Mouse (Mus musculus) cerebellum, adult 2 months (tissue): ENCODE measurements at regions not wholly inside any gene's neighbourhood (a gene's known extent, or its start where the extent isn't known, plus 50 kb on each side); places are given as distances from the start of the nearest gene placed in this dataset.

Experiments used
- DNase-seq, 2 experiments: peaks; one replicate each; pipeline ENCODE4 v3.0.0; 2021
- H3K27ac ChIP-seq: fragments of 200-500 bp; 2 replicates; pipeline ENCODE4 v1.5.1; 2012; ENCODE audit warnings: low read length, control low read depth, inconsistent platforms; ENCODE audit not compliant: insufficient read depth
- H3K27me3 ChIP-seq: fragments of 200-500 bp; 2 replicates; pipeline ENCODE4 v1.6.1; 2012; ENCODE audit warnings: inconsistent platforms, mild to moderate bottlenecking, low read length, moderate library complexity; ENCODE audit not compliant: control insufficient read depth, insufficient read depth
- H3K4me1 ChIP-seq: fragments of 200-500 bp; 2 replicates; pipeline ENCODE4 v1.6.1; 2011; ENCODE audit warnings: low read length; ENCODE audit not compliant: control insufficient read depth, insufficient read depth
- H3K4me3 ChIP-seq: fragments of 200-500 bp; replicated peaks from 2 replicates; pipeline ENCODE3; 2011; ENCODE audit warnings: mild to moderate bottlenecking, low read depth, low read length, control low read depth; ENCODE audit not compliant: insufficient read depth
- CTCF ChIP-seq: fragments of 200-500 bp; IDR thresholded peaks from 2 replicates; pipeline ENCODE4 v1.5.1; 2011; ENCODE audit warnings: low read depth, mild to moderate bottlenecking, control low read depth, low read length, moderate library complexity, borderline replicate concordance; ENCODE audit not compliant: insufficient read depth
- POLR2A ChIP-seq: fragments of 200-500 bp; IDR thresholded peaks from 2 replicates; pipeline ENCODE4 v1.6.1; 2011; ENCODE audit warnings: low read length, control low read depth, borderline replicate concordance; ENCODE audit not compliant: insufficient read depth
- WGBS: fragments of 180-500 bp; shearing (Covaris S2); methylation state at CpG from one replicate; pipeline ENCODE4 v1.1.7; 2018; 5-methylcytosine and 5-hydroxymethylcytosine counted together

DNA sequence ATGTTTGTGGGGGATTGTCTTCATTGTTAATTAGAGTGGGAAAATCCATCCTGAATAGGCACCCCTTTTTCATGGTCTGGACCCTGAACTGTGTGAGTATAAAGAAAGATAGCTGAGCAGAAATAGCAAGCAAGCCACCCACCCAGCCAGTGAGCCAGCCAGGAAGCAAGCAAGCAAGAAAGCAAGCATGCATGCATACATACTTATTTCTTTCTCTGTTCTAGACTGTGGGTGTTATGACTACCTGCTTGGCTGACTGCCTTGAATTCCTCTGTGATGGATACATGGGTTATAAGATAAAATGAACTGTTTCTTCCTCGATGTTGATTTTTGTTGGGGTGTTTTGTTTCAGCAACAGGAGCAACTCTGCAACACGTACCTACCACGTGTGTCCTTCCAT is 385.8 kb downstream of the Pmp22 start:
- Histone ChIP-seq H3K4me3 (no peak overlapping the region), H3K27ac (no peak overlapping the region), H3K27me3 (no peaks in the 10 kb centered on the region), H3K4me1 (no peaks in the 10 kb centered on the region)
- no peak for DNase-seq
- TF ChIP-seq CTCF (no peak), POLR2A (no peak)
- WGBS = 87% methylated on average over 3 of the region's 3 CpGs

DNA sequence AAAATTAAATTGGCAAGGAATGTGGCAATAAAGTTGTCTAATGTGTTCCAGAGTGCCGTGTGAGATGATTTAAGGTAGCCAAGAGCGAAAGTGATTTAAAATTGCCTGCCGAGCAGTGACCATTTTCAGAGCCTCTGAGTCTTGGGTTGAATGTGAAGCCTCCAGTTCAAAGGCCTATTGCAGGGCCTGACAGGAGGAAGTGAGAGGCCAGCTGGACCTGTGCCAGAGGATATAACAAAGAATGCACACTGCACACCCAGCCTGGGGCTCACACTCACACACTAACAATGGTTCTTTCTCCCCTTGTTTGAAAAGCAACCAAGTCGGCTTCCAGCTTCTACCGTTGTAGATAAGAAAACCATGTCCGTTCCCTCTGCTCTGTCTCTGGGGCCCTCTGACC is 390.1 kb downstream of the Pmp22 start:
- Histone ChIP-seq H3K4me1 (no peaks in the 10 kb centered on the region), H3K4me3 (no peak overlapping the region), H3K27ac (peak overlapping the region; percentile 20; the same call in 1 of the 2 replicates), H3K27me3 (no peaks in the 10 kb centered on the region)
- no peak for TF ChIP-seq POLR2A
- no peak for TF ChIP-seq CTCF
- peak in 1 of 2 experiments; percentile 17 for DNase-seq
- WGBS = 32% methylated on average over 6 of the region's 6 CpGs

DNA sequence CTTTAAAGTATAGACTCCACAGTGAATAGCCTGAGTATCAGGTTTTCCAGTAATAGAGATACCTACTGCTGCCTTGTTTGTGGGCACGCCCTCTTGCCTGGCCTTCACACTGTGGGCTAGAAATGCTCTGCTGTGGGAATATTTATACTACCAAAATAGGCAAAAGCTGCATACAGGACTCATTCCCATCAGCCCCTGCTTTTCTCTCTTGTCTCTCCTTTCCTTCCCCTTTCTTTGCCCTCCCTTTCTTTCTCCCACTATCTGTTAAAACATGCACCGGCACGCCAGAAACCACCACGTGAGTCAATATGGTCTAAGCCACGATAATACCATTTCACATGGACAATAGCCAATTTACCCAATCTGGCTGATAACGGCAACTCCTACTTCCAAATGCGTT is 395.5 kb downstream of the Pmp22 start:
- H3K27me3 ChIP-seq = no peaks in the 10 kb centered on the region; the same call in 1 of the 2 replicates
- DNase-seq = no peak
- TF ChIP-seq CTCF (no peak), POLR2A (no peak)
- H3K27ac ChIP-seq = no peak overlapping the region
- H3K4me3 ChIP-seq = no peak overlapping the region
- peaks cover 5% of the 10 kb centered on the region for H3K4me1 ChIP-seq
- WGBS = 61% methylated on average over 7 of the region's 7 CpGs

DNA sequence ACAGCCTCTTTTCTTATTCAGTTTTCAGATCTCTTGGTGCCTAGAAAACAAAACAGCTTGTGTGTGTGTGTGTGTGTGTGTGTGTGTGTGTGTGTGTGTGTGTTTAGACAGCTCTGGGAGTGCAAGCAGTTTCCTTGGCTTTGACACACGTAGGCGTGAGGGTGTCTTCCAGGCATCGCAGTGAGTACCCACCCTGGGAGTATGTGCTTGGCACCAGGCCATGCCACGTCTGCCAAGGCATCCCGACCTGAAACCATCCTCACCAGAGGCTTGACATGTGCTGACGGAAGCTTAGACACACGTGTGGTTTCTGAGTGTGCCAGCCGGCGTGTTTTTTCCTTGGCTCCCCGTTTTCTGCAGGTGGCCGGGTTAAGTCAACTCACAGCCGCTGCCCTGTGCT is 396.6 kb downstream of the Pmp22 start:
- H3K27me3 ChIP-seq = no peaks in the 10 kb centered on the region; the same call in 1 of the 2 replicates
- H3K4me3 ChIP-seq = no peak overlapping the region
- H3K27ac ChIP-seq = no peak overlapping the region
- DNase-seq = peak; percentile 9 to 15
- TF ChIP-seq CTCF (no peak), POLR2A (no peak)
- H3K4me1 ChIP-seq = peaks cover 5% of the 10 kb centered on the region
- 7% methylated on average over 12 of the region's 12 CpGs for WGBS

DNA sequence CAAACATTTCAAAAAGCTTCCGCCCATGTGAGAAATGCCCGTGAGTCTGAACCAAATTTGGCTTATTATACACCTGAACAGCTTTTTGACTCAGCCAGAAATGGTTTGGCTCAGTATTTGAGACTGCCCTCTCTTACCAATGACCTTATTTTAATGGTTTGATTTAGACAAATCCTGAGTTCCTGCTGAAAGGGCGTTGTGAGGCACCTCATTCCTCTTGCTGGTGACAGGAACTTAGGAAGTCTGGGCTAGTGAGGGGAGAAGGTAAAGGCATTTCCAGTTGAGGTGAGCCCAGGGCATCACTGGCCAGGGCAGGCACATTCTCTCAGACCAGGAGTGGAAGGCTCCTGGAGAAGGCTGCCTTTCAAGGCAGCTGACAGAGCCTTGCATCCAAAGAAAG is 396.1 kb downstream of the Hs3st3b1 start:
- DNase-seq = no peak

DNA sequence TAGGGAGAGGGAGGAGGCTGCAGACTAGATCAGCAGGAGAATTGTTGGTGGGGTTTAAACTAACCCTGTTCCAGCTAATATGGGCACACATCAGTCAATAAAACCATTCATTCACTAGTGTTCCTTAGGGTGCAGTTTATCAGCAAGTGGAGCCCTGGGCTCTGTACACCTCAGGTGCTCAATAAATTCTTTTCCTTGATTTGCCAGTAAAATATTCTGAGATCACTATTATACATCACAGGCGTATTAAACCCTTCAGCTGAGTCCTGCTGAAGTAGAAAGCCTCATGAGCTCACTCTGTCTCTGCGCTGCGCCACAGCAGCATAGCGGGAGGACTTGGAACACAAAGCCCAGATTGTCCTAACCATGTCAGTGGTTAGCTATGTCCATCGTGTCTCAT is 389.3 kb downstream of the Hs3st3b1 start:
- Histone ChIP-seq H3K4me1 (no peaks in the 10 kb centered on the region), H3K27me3 (no peaks in the 10 kb centered on the region), H3K4me3 (no peak overlapping the region), H3K27ac (no peak overlapping the region)
- no peak for TF ChIP-seq POLR2A
- no peak for TF ChIP-seq CTCF
- DNase-seq = no peak
- 81% methylated on average over 5 of the region's 5 CpGs for WGBS

More for the DNA sequence above, 396.1 kb downstream of the Hs3st3b1 start:
- WGBS = 23% methylated on average over 3 of the region's 3 CpGs
- H3K27ac ChIP-seq = no peak overlapping the region
- no peaks in the 10 kb centered on the region; the same call in 1 of the 2 replicates for H3K27me3 ChIP-seq
- peaks cover 5% of the 10 kb centered on the region for H3K4me1 ChIP-seq
- no peak overlapping the region for H3K4me3 ChIP-seq
- TF ChIP-seq POLR2A (no peak), CTCF (no peak)

DNA sequence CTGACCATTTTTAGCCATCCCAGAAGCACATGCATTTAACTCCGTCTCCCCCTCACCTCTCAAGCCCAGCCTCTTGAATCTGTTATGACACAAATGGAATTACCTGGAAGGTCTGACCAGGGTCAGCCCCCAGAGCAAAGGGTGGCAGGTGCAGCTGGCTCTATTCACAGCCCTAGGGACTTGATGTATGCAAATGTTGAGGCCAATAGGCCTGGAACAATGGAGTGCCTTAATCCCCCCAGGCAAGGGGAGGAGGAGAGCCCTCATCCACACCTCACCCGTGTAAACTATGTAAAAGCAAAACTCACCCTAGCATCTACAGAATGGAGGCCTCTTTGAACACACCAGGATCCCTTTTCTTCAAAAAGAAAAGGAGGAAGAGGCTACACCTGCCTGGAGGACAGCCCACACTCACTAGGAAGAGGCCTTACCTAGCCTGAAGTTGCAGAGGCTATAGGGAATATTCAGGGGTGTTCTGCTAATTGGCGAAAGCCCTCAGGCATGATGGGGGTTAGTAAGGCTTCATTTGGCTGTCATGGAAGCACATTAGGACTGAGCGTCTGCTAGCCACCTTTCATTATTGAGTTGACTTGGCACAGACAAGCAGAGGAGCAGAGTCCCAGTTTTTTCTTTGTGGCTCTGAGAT is 388.4 kb downstream of the Hs3st3b1 start:
- Histone ChIP-seq H3K27me3 (no peaks in the 10 kb centered on the region), H3K27ac (no peak overlapping the region), H3K4me3 (no peak overlapping the region), H3K4me1 (no peaks in the 10 kb centered on the region)
- TF ChIP-seq POLR2A = no peak
- TF ChIP-seq CTCF = no peak
- DNase-seq = no peak
- 56% methylated on average over 4 of the region's 4 CpGs for WGBS

DNA sequence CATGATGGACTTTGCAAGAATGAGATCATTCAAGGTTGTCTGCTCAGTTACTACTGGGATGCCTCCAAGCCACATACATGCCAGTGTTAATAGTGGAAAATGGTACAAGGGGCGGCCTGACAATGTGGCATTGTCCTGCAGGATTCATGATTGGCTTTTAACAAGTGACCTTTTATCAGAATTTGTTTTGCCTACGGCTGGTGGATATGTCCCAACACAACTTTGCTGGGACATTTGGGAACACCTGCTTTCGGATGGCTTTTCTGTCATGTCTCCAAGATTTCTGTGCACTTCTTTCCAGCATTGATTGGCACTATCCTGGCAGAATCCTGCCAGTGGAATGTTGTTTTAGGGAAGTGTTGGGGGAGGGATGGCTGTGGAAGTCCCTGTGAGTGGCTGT is 384.4 kb downstream of the Hs3st3b1 start:
- Histone ChIP-seq H3K27me3 (no peaks in the 10 kb centered on the region), H3K4me3 (no peak overlapping the region), H3K4me1 (no peaks in the 10 kb centered on the region), H3K27ac (no peak overlapping the region)
- WGBS = 44% methylated on average over 3 of the region's 3 CpGs
- no peak for TF ChIP-seq POLR2A
- TF ChIP-seq CTCF = no peak
- no peak for DNase-seq
